Mouse (Mus musculus) forebrain, embryonic 11.5 days (tissue): ENCODE measurements around the gene Sel1l3. TPM values are rescaled to one million over a fixed set of nuclear protein-coding genes. Genes with fewer than 3 reads are reported as not detected.

ENCODE experiments used
- ATAC-seq: fragments of 200-750 bp; cut with Nextera tagmentation; replicated peaks from 2 replicates; pipeline ENCODE4 v1.8.0; 2017; ENCODE audit warnings: moderate TSS enrichment; ENCODE audit not compliant: low FRiP score
- DNase-seq: peaks from one replicate; pipeline ENCODE4 v3.0.0-alpha.2; 2017; ENCODE audit warnings: low spot score
- H3K27ac ChIP-seq: fragments of 300-500 bp; sonication (generic); 2 replicates; pipeline ENCODE4 v1.5.1; 2014; ENCODE audit warnings: low read depth, low read length
- H3K27me3 ChIP-seq: fragments of 300-500 bp; sonication (generic); 2 replicates; pipeline ENCODE4 v1.6.1; 2014; ENCODE audit warnings: mild to moderate bottlenecking, low read length, mixed read lengths; ENCODE audit not compliant: control insufficient read depth, insufficient read depth
- H3K36me3 ChIP-seq: fragments of 300-500 bp; sonication (generic); 2 replicates; pipeline ENCODE4 v1.6.1; 2014; ENCODE audit warnings: mild to moderate bottlenecking, low read length, moderate library complexity, mixed read lengths; ENCODE audit not compliant: control insufficient read depth, insufficient read depth
- H3K4me1 ChIP-seq: fragments of 300-500 bp; sonication (generic); replicated peaks from 2 replicates; pipeline ENCODE4 v1.6.1; 2014; ENCODE audit warnings: low read length, mixed read lengths; ENCODE audit not compliant: control insufficient read depth, insufficient read depth
- H3K4me2 ChIP-seq: fragments of 300-500 bp; sonication (generic); 2 replicates; pipeline ENCODE4 v1.6.1; 2014; ENCODE audit warnings: low read depth, mild to moderate bottlenecking, low read length, moderate library complexity, mixed read lengths; ENCODE audit not compliant: severe bottlenecking
- H3K4me3 ChIP-seq: fragments of 300-500 bp; sonication (generic); 2 replicates; pipeline ENCODE4 v1.5.1; 2014; ENCODE audit warnings: low read depth, low read length
- H3K9ac ChIP-seq: fragments of 300-500 bp; sonication (generic); 2 replicates; pipeline ENCODE4 v1.6.1; 2014; ENCODE audit warnings: low read length
- H3K9me3 ChIP-seq: fragments of 300-500 bp; sonication (generic); 2 replicates; pipeline ENCODE4 v1.6.1; 2016; ENCODE audit warnings: low read length, mixed read lengths; ENCODE audit not compliant: control insufficient read depth
- WGBS: fragments of 180-500 bp; shearing (Covaris S2); extraction: QIAGEN DNeasy Blood & Tissue Kit; methylation state at CpG from one replicate; pipeline ENCODE4 v1.1.7; 2014; 5-methylcytosine and 5-hydroxymethylcytosine counted together
- polyA plus RNA-seq: library from polyadenylated mRNA; unstranded; fragments of >200 nt; fragmentation: Nextera tagmentation; extraction: Ambion mirVana; gene quantifications from 2 replicates; pipeline ENCODE4 v1.2.1, GENCODE M21; 2014

Gene Sel1l3
- polyA plus RNA-seq, 1 experiment from 2014 or later, result 10.4 TPM

DNA sequence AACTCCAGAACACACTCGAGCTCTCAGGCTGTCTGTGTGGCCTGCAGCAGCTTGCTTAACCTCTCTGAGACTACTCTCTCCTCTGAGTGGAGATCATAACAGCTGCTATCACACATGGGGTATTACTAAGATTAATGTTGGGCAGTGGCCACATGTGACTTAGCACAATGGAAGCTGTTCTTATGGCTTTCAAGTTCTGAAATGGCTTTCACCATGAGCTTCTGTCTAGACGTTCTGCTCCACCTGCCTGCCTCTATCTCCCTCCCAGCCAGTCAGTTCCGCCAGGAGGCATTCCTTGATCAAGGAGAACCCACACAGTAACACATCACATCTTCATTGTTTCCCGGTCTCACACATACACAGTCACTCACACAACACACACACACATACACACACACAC, 3.2 kb downstream of the Sel1l3 start:
- Histone ChIP-seq H3K27ac (no peak overlapping the region), H3K9ac (no peak overlapping the region), H3K4me2 (no peak overlapping the region), H3K9me3 (no peaks in the 10 kb centered on the region), H3K4me3 (no peak overlapping the region), H3K36me3 (no peaks in the 10 kb centered on the region), H3K4me1 (peaks cover 8% of the 10 kb centered on the region), H3K27me3 (peaks cover 8% of the 10 kb centered on the region; the same call in 1 of the 2 replicates)
- ATAC-seq (no peak), DNase-seq (no peak)
- 81% methylated on average over 4 of the region's 4 CpGs for WGBS

DNA sequence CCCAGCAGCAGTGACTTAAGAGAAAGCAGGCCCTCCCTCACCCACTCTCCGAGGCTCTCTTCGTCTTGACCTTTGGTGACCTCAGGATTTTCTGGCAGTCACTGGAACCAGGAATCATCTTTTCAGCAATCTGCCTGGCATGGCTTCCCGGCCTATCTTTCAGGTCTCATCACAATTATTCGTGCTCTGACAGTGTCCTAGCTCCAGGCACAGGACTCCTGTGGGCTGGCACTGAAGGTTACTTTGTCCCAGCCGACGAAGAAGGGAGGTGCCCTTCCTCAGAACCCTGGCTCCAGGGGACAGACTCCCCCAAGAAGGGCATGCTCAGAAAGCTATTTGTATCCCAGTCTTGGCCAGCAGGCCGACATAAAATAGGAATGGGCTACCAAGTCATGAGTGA, 4.0 kb downstream of the Sel1l3 start:
- no peak for ATAC-seq
- Histone ChIP-seq H3K4me3 (no peak overlapping the region), H3K27ac (no peak overlapping the region), H3K9ac (no peak overlapping the region), H3K4me2 (no peak overlapping the region; the same call in 1 of the 2 replicates), H3K36me3 (no peaks in the 10 kb centered on the region), H3K4me1 (peaks cover 7% of the 10 kb centered on the region), H3K27me3 (peaks cover 8% of the 10 kb centered on the region; the same call in 1 of the 2 replicates), H3K9me3 (no peaks in the 10 kb centered on the region)
- DNase-seq, result no peak
- 49% methylated on average over 7 of the region's 7 CpGs for WGBS

DNA sequence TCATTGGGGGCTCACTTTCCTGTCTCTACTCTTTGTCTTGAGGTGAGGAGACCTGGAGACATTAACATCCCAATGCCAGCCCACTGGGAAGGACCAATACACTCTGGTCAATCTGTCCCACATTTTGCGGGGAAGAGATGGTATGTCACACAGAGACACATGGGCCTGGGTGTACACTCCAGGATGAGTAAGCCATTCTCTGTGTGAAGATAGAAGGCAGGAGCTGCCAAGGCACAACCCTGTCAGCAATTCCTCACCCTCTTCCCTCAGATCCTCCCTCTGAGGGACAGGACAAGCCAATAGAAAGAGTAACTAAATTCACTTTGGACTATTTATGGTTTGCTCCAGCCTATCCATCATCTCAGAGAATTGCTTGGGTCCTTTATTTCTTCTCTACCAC, 5.0 kb downstream of the Sel1l3 start:
- peaks cover 6% of the 10 kb centered on the region; the same call in 1 of the 2 replicates for H3K27me3 ChIP-seq
- DNase-seq (no peak), ATAC-seq (no peak)
- no peaks in the 10 kb centered on the region for H3K36me3 ChIP-seq
- H3K27ac ChIP-seq, result no peak overlapping the region
- H3K4me3 ChIP-seq, result no peak overlapping the region
- H3K4me2 ChIP-seq, result no peak overlapping the region
- no peak overlapping the region for H3K9ac ChIP-seq
- H3K4me1 ChIP-seq, result no peaks in the 10 kb centered on the region; the same call in none of the 2 replicates
- WGBS, result 96% methylated on average over 1 of the region's 1 CpGs
- no peaks in the 10 kb centered on the region for H3K9me3 ChIP-seq

DNA sequence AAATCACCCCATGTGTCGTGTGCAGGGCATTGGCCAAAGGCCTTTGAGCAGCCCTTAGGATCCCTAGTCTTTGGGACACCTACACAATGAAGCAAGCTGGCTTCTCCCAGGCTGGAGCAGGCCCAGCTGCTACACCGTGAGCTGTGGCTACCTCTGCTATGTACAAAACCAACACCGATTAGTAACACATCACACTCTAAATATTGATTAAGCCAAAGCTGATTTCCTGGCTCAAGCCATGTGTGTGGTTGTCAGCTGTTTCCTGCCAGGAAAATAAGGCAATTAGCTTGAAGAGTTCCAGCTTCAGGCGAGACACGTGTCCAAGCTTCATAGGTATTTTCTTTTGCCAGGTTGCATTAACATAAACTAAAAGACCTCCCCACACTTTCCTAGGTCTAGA, 7.2 kb downstream of the Sel1l3 start:
- Histone ChIP-seq H3K9me3 (no peaks in the 10 kb centered on the region), H3K4me2 (no peak overlapping the region), H3K27ac (no peak overlapping the region), H3K4me3 (no peak overlapping the region), H3K27me3 (peaks cover 2% of the 10 kb centered on the region; the same call in 1 of the 2 replicates), H3K4me1 (no peaks in the 10 kb centered on the region; the same call in 1 of the 2 replicates), H3K9ac (no peak overlapping the region), H3K36me3 (no peaks in the 10 kb centered on the region)
- DNase-seq, result no peak
- no peak for ATAC-seq
- WGBS, result 88% methylated on average over 5 of the region's 5 CpGs

DNA sequence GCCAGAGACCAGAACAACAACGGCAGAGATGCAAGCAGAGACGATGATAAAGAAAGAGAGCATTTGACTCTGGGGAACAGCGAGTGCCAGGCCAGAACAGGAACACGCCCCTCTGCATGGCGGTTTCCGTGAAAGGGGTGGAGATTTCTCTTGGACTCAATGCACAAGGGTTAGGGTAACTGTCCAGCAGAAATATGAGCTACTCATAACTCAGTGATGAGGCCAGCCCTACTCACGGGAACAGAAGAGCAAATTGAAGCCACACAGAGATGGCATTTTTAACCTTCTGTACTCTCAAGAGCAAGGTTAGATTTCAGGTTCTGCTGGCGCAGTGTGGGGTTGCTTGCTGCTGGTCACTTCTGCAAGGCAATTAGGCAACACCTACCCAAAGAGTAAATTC, 11.0 kb downstream of the Sel1l3 start:
- no peak overlapping the region for H3K9ac ChIP-seq
- no peak for DNase-seq
- no peak overlapping the region for H3K4me2 ChIP-seq
- no peaks in the 10 kb centered on the region for H3K27me3 ChIP-seq
- H3K4me3 ChIP-seq, result no peak overlapping the region
- H3K9me3 ChIP-seq, result no peaks in the 10 kb centered on the region
- H3K36me3 ChIP-seq, result no peaks in the 10 kb centered on the region
- no peak overlapping the region for H3K27ac ChIP-seq
- H3K4me1 ChIP-seq, result no peaks in the 10 kb centered on the region
- no peak for ATAC-seq
- 88% methylated on average over 8 of the region's 8 CpGs for WGBS

DNA sequence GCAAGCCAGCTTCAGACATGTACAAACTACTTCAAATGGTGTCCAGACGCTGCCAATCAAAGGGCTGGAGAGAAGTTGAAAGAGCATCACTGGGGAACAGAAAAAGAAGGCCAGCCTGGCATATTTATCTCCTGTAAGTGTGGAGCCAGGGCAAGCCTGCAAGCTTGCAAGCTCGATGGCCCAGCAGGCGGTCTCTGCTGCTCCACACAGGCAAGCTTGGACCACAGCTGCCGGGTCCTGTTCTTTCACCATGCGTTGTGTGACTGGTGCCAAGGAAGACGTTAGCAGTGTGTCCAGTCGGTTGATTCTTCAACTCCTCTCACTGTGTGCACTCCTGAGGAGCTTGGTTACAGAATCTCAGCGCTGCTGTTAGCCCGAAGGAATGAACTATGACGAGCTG, 12.9 kb downstream of the Sel1l3 start:
- Histone ChIP-seq H3K9ac (no peak overlapping the region), H3K4me3 (no peak overlapping the region), H3K27me3 (no peaks in the 10 kb centered on the region), H3K36me3 (no peaks in the 10 kb centered on the region), H3K4me1 (no peaks in the 10 kb centered on the region), H3K9me3 (no peaks in the 10 kb centered on the region), H3K27ac (no peak overlapping the region), H3K4me2 (no peak overlapping the region)
- ATAC-seq, result no peak
- DNase-seq, result no peak
- 87% methylated on average over 10 of the region's 10 CpGs for WGBS

DNA sequence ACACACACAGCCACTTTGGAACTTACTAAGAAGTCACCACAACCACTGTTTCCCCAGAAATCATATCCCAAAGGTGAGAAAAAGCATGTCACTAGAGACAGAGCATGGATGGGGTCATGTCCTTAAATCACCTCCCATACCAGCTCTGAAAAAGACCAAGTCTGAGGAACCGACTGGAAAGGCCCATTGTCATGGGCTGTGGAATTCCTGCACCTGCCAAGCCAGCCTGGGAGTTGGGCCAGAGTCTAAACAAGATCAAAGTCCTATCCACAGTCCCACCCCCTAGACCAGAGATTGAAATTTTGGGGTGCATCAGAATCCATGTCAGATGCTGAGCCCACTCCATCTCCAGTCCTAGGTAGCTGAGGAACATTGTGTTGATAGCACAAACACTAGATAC, 15.3 kb downstream of the Sel1l3 start:
- H3K9me3 ChIP-seq, result no peaks in the 10 kb centered on the region
- H3K9ac ChIP-seq, result no peak overlapping the region
- H3K4me3 ChIP-seq, result no peak overlapping the region
- H3K4me1 ChIP-seq, result peaks cover 2% of the 10 kb centered on the region; the same call in 1 of the 2 replicates
- H3K36me3 ChIP-seq, result no peaks in the 10 kb centered on the region
- ATAC-seq, result no peak
- DNase-seq, result no peak
- 82% methylated on average over 1 of the region's 1 CpGs for WGBS
- no peak overlapping the region for H3K4me2 ChIP-seq
- H3K27ac ChIP-seq, result no peak overlapping the region
- H3K27me3 ChIP-seq, result no peaks in the 10 kb centered on the region

DNA sequence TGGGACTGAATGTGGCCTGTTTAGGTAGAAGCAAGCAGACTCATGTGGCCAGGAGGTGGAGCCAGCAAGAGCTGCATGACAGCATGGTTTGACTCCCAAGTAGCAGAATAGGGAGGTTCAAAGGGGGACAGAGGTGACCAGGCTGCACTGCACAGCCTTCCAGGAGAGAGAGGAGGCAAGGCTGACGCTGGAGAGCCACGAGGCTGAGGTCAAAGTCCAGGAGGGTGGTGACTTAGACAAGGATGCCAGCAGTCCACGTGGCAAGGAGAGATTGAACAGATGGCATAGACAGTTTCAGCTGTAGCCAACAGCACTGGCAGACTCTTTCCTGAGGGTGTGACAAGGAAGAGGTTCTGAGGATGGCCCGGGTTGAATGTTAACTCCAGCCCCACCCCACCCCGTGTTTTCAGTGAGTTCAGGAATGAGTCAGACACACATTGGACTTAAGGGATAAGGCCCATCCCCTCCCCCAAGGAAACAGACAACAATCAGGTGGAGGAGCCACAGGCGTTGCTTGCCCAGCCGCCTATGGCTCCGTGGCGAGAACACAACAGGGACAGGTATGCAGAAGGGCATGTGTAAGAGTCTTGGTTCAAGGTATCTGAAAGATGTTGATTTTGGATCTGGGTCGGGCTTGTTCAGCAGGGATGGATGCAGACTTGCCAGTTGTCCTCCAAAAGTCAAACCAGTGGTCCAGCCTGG, 17.2 kb downstream of the Sel1l3 start:
- ATAC-seq, result no peak
- Histone ChIP-seq H3K4me3 (no peak overlapping the region), H3K9me3 (no peaks in the 10 kb centered on the region), H3K4me1 (peaks cover 2% of the 10 kb centered on the region; the same call in 1 of the 2 replicates), H3K36me3 (no peaks in the 10 kb centered on the region), H3K9ac (no peak overlapping the region), H3K27me3 (no peaks in the 10 kb centered on the region), H3K4me2 (no peak overlapping the region), H3K27ac (no peak overlapping the region)
- 81% methylated on average over 10 of the region's 10 CpGs for WGBS
- DNase-seq, result no peak

DNA sequence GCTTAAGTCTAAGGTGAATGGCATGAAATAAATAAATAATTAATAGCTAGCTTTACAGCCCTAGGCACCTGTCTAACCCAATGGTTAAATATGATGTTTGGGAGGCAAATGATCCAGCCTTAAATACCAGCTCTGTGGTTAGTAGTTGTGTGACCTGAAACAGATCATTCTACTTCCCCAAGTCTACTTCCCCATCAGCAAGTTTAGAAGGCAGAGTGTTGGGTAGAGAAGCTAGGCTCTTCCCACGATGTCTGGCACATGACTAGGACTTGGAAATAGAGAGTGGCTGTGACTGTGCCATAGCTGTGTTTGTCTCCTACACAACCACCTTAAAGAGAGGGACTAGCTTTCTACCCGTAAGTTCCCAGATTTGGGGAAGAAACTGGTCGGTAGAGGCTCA, 18.9 kb downstream of the Sel1l3 start:
- DNase-seq (no peak), ATAC-seq (no peak)
- Histone ChIP-seq H3K27ac (no peak overlapping the region), H3K36me3 (no peaks in the 10 kb centered on the region), H3K4me3 (no peak overlapping the region), H3K9me3 (no peaks in the 10 kb centered on the region), H3K9ac (no peak overlapping the region), H3K4me1 (peaks cover 2% of the 10 kb centered on the region; the same call in 1 of the 2 replicates), H3K4me2 (no peak overlapping the region), H3K27me3 (no peaks in the 10 kb centered on the region)
- 92% methylated on average over 3 of the region's 3 CpGs for WGBS
